Mouse (Mus musculus) frontal cortex, postnatal 25 days (tissue): ENCODE measurements around the gene Mdh2.

Experiments
- DNase-seq, 2 experiments: peaks; one replicate each; pipeline ENCODE4 v3.0.0; 2022; ENCODE audit warnings: low spot score in 2 of 2

Mdh2 gene

GRCm38 (mm10) chr5:135776546-135776945 is 1.7 kb upstream of the Mdh2 start:
- no peak for DNase-seq

GRCm38 (mm10) chr5:135777796-135778470 is 347 bp upstream of the Mdh2 start, which contains the start of gene Styxl1:
TSS of gene Styxl1 (minus strand) at chr5:135778385.
- peak; percentile 22 to 49 for DNase-seq

- no peak for DNase-seq
These were observed 2.1 kb downstream of the Mdh2 start for GRCm38 (mm10) chr5:135780331-135780730.

- DNase-seq, result no peak
These were observed 4.6 kb downstream of the Mdh2 start for GRCm38 (mm10) chr5:135782901-135783300.

- DNase-seq, result peak; percentile 89 to 92
These were observed 15.9 kb downstream of the Mdh2 start for GRCm38 (mm10) chr5:135793996-135794858.

GRCm38 (mm10) chr5:135794859-135795181 is 16.5 kb downstream of the Mdh2 start:
- no peak for DNase-seq

GRCm38 (mm10) chr5:135799746-135800145 is 21.5 kb downstream of the Mdh2 start:
- DNase-seq, result no peak

GRCm38 (mm10) chr5:135800927-135801326 is 22.6 kb downstream of the Mdh2 start:
- no peak for DNase-seq

- DNase-seq, result no peak
These were observed 24.4 kb downstream of the Mdh2 start for GRCm38 (mm10) chr5:135802641-135803040.

- no peak for DNase-seq
These were observed 24.9 kb downstream of the Mdh2 start for GRCm38 (mm10) chr5:135803135-135803534.

- DNase-seq, result no peak
These were observed 25.4 kb downstream of the Mdh2 start for GRCm38 (mm10) chr5:135803676-135804075.

- DNase-seq, result no peak
These were observed 26.5 kb downstream of the Mdh2 start for GRCm38 (mm10) chr5:135804735-135805134.

GRCm38 (mm10) chr5:135806555-135807262 is 28.4 kb downstream of the Mdh2 start, which contains the start of gene Srrm3:
TSS of gene Srrm3 (plus strand) at chr5:135806890.
- peak; percentile 92 to 94 for DNase-seq

GRCm38 (mm10) chr5:135807263-135807637 is 29.0 kb downstream of the Mdh2 start:
- no peak for DNase-seq

- peak in 1 of 2 experiments; percentile 60 for DNase-seq
These were observed 34.7 kb downstream of the Mdh2 start for GRCm38 (mm10) chr5:135812991-135813390.

GRCm38 (mm10) chr5:135818491-135818890 is 40.2 kb downstream of the Mdh2 start:
- DNase-seq, result no peak

- DNase-seq, result no peak
These were observed 44.1 kb downstream of the Mdh2 start for GRCm38 (mm10) chr5:135822316-135822944.

- no peak for DNase-seq
These were observed 46.2 kb downstream of the Mdh2 start for GRCm38 (mm10) chr5:135824517-135824916.

- no peak for DNase-seq
These were observed 47.9 kb downstream of the Mdh2 start for GRCm38 (mm10) chr5:135826225-135826624.

GRCm38 (mm10) chr5:135829381-135829780 is 51.1 kb downstream of the Mdh2 start:
- DNase-seq, result no peak

- DNase-seq, result no peak
These were observed 54.4 kb downstream of the Mdh2 start for GRCm38 (mm10) chr5:135832729-135833128.
